Mouse (Mus musculus) intestine, postnatal 0 days (tissue): ENCODE results near the gene Grip1. TPM values are rescaled to one million over a fixed set of nuclear protein-coding genes. Genes with fewer than 3 reads are reported as not detected.

Experiments
- ATAC-seq: fragments of 200-750 bp; cut with Nextera tagmentation; 2 replicates; pipeline ENCODE4 v1.8.0; 2017; ENCODE audit warnings: mild to moderate bottlenecking, moderate TSS enrichment, moderate library complexity
- H3K27ac ChIP-seq: fragments of 300-500 bp; sonication (generic); 2 replicates; pipeline ENCODE4 v1.5.1; 2014; ENCODE audit warnings: mild to moderate bottlenecking, low read depth, low read length, moderate library complexity
- H3K27me3 ChIP-seq: fragments of 300-500 bp; sonication (generic); replicated peaks from 2 replicates; pipeline ENCODE4 v1.6.1; 2014; ENCODE audit warnings: low read length, mixed read lengths; ENCODE audit not compliant: control insufficient read depth, insufficient read depth
- H3K36me3 ChIP-seq: fragments of 300-500 bp; sonication (generic); 2 replicates; pipeline ENCODE4 v1.6.1; 2014; ENCODE audit warnings: mild to moderate bottlenecking, moderate library complexity; ENCODE audit not compliant: control insufficient read depth, insufficient read depth
- H3K4me1 ChIP-seq: fragments of 300-500 bp; sonication (generic); replicated peaks from 2 replicates; pipeline ENCODE4 v1.6.1; 2014; ENCODE audit warnings: antibody characterized with exemption, low read length, mixed read lengths; ENCODE audit not compliant: control insufficient read depth, insufficient read depth
- H3K4me2 ChIP-seq: fragments of 300-500 bp; sonication (generic); replicated peaks from 2 replicates; pipeline ENCODE4 v1.6.1; 2014; ENCODE audit warnings: low read depth, mild to moderate bottlenecking, moderate library complexity
- H3K4me3 ChIP-seq: fragments of 300-500 bp; sonication (generic); 2 replicates; pipeline ENCODE4 v1.5.1; 2014; ENCODE audit warnings: low read depth, low read length
- H3K9ac ChIP-seq: fragments of 300-500 bp; sonication (generic); 2 replicates; pipeline ENCODE4 v1.6.1; 2014; ENCODE audit warnings: mild to moderate bottlenecking, low read depth, low read length
- H3K9me3 ChIP-seq: fragments of 300-500 bp; sonication (generic); 2 replicates; pipeline ENCODE4 v1.6.1; 2016; ENCODE audit warnings: mixed run types; ENCODE audit not compliant: control insufficient read depth
- CTCF ChIP-seq: sonication (generic); IDR thresholded peaks from 2 replicates; pipeline ENCODE4 v1.5.1; 2016; ENCODE audit warnings: low read depth, mild to moderate bottlenecking, control low read depth, antibody characterized with exemption, moderate library complexity
- WGBS: fragments of 180-500 bp; shearing (Covaris S2); extraction: QIAGEN DNeasy Blood & Tissue Kit; methylation state at CpG from one replicate; pipeline ENCODE4 v1.1.7; 2014; 5-methylcytosine and 5-hydroxymethylcytosine counted together
- polyA plus RNA-seq: library from polyadenylated mRNA; unstranded; fragments of >200 nt; fragmentation: Nextera tagmentation; extraction: Ambion mirVana; gene quantifications from 2 replicates; pipeline ENCODE4 v1.2.1, GENCODE M21; 2015

Grip1 gene
- polyA plus RNA-seq, 1 experiment from 2014 or later, result 0.48 TPM

GRCm38 (mm10) chr10:119421418-119421817, 32.2 kb upstream of the Grip1 start:
- no peak overlapping the region for H3K4me2 ChIP-seq
- no peak for TF ChIP-seq CTCF
- ATAC-seq, result no peak
- H3K36me3 ChIP-seq, result no peaks in the 10 kb centered on the region
- no peaks in the 10 kb centered on the region for H3K27me3 ChIP-seq
- H3K4me1 ChIP-seq, result no peaks in the 10 kb centered on the region
- 33% methylated on average over 6 of the region's 6 CpGs for WGBS
- H3K9me3 ChIP-seq, result no peaks in the 10 kb centered on the region
- H3K27ac ChIP-seq, result no peak overlapping the region
- no peak overlapping the region for H3K4me3 ChIP-seq
- H3K9ac ChIP-seq, result no peak overlapping the region

GRCm38 (mm10) chr10:119423821-119424534, 29.7 kb upstream of the Grip1 start:
- H3K4me3 ChIP-seq, result no peak overlapping the region
- no peaks in the 10 kb centered on the region for H3K27me3 ChIP-seq
- no peak for ATAC-seq
- no peaks in the 10 kb centered on the region for H3K9me3 ChIP-seq
- WGBS, result 91% methylated on average over 11 of the region's 11 CpGs
- H3K9ac ChIP-seq, result no peak overlapping the region
- TF ChIP-seq CTCF, result no peak
- no peak overlapping the region for H3K27ac ChIP-seq
- no peaks in the 10 kb centered on the region for H3K36me3 ChIP-seq
- no peak overlapping the region for H3K4me2 ChIP-seq
- H3K4me1 ChIP-seq, result no peaks in the 10 kb centered on the region

GRCm38 (mm10) chr10:119427653-119428052, 26.0 kb upstream of the Grip1 start:
- no peaks in the 10 kb centered on the region for H3K9me3 ChIP-seq
- 72% methylated on average over 7 of the region's 7 CpGs for WGBS
- ATAC-seq, result no peak
- H3K4me2 ChIP-seq, result no peak overlapping the region
- no peaks in the 10 kb centered on the region for H3K27me3 ChIP-seq
- no peaks in the 10 kb centered on the region for H3K4me1 ChIP-seq
- H3K9ac ChIP-seq, result no peak overlapping the region
- no peaks in the 10 kb centered on the region for H3K36me3 ChIP-seq
- no peak overlapping the region for H3K27ac ChIP-seq
- H3K4me3 ChIP-seq, result no peak overlapping the region
- TF ChIP-seq CTCF, result no peak

- WGBS, result 64% methylated on average over 7 of the region's 7 CpGs
- no peak overlapping the region for H3K27ac ChIP-seq
- no peaks in the 10 kb centered on the region for H3K4me1 ChIP-seq
- ATAC-seq, result no peak
- H3K9ac ChIP-seq, result no peak overlapping the region
- H3K36me3 ChIP-seq, result no peaks in the 10 kb centered on the region
- no peak overlapping the region for H3K4me2 ChIP-seq
- no peaks in the 10 kb centered on the region for H3K9me3 ChIP-seq
- H3K4me3 ChIP-seq, result no peak overlapping the region
- no peak for TF ChIP-seq CTCF
- H3K27me3 ChIP-seq, result no peaks in the 10 kb centered on the region
Observed at GRCm38 (mm10) chr10:119428106-119428505, 25.5 kb upstream of the Grip1 start.

GRCm38 (mm10) chr10:119430240-119430639, 23.4 kb upstream of the Grip1 start:
- Histone ChIP-seq H3K9me3 (no peaks in the 10 kb centered on the region), H3K27me3 (no peaks in the 10 kb centered on the region), H3K27ac (no peak overlapping the region), H3K4me3 (no peak overlapping the region), H3K9ac (no peak overlapping the region), H3K36me3 (no peaks in the 10 kb centered on the region), H3K4me2 (no peak overlapping the region), H3K4me1 (no peaks in the 10 kb centered on the region)
- WGBS, result 82% methylated on average over 7 of the region's 7 CpGs
- no peak for TF ChIP-seq CTCF
- no peak for ATAC-seq

GRCm38 (mm10) chr10:119431801-119432200, 21.8 kb upstream of the Grip1 start:
- 79% methylated on average over 6 of the region's 6 CpGs for WGBS
- no peak for TF ChIP-seq CTCF
- Histone ChIP-seq H3K36me3 (no peaks in the 10 kb centered on the region), H3K27me3 (no peaks in the 10 kb centered on the region), H3K4me2 (no peak overlapping the region), H3K9ac (no peak overlapping the region), H3K27ac (no peak overlapping the region), H3K9me3 (no peaks in the 10 kb centered on the region), H3K4me1 (no peaks in the 10 kb centered on the region), H3K4me3 (no peak overlapping the region)
- ATAC-seq, result no peak
